Mouse (Mus musculus): ENCODE measurements around the gene Ticam1.
"Not testable (repeated sequence)": the region's sequence is repeated elsewhere in the genome, so short reads cannot be mapped to it uniquely, and the experiment has no call there.

Ticam1 gene

GRCm38 (mm10) chr17:56264020-56264419 lies 12.6 kb downstream of the Ticam1 start:
- peak; percentile 85 to 89 for DNase-seq (ENCODE audit: low spot score in 2 of 2)

DNA sequence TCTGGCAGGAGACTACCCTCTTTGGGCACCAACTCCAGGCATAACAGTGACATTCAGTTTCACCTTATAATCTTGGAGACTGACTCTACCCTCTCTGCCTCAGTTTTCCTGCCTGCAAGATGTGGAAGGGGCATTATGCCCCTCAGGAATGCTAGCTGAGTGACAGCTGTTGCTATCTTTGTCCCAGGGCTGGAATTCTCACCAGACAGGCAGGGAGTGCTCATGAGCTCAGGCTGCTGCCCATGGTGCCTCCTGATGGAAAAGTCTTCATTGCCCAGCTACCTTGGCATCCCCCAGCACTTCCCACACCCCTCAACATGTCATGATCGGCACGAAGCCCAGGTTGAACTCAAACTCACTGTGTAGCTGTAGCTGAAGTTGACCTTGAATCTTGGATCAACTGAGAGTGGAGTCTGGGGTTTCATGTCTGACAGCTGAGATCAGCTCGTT lies 13.9 kb downstream of the Ticam1 start:
- DNase-seq (ENCODE audit: low spot score in 2 of 2), result no peak

- no peak for DNase-seq (ENCODE audit: low spot score in 2 of 2)
These were observed 15.4 kb downstream of the Ticam1 start for GRCm38 (mm10) chr17:56261166-56261565.

DNA sequence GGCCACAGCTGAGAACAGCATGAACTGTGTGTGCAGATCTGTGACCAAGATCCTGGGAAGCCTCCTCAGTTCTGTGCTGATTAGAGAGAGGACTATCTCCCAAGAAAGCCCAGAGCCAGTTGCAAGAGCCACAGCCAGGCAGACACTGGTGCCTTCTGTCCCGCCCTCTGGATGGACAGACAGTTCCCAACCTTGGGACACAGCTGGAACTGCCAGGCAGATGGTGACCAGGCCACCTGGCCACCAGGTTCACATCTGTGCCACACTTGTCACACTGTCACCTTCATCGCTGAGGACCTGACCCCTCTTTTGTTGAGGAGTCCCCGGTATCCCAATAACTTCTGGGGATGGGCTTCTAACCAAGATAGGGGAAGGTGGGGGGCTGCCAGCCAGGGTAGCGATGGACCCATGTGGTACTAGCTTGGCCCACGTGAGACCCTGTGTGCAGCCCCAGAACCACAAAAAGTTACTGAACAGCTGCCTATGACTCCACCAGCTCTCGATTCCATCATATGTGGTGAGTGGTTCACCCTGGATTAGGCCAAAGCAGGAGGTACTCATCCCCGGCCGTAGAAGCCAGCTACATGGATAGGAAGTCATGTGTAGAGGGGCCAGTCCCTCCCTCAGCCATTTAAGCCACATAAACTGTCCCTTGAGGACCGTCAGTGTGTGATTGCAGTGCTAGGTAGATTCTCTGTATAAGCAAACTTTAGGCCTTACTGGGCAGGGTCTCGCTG lies 17.1 kb downstream of the Ticam1 start:
- no peak for DNase-seq (ENCODE audit: low spot score in 2 of 2)

- DNase-seq (ENCODE audit: low spot score in 2 of 2), result not testable (repeated sequence)
These were observed 17.8 kb downstream of the Ticam1 start for GRCm38 (mm10) chr17:56258812-56259211.

- not testable (repeated sequence) for DNase-seq (ENCODE audit: low spot score in 2 of 2)
These were observed 18.3 kb downstream of the Ticam1 start for GRCm38 (mm10) chr17:56258269-56258668.

DNA sequence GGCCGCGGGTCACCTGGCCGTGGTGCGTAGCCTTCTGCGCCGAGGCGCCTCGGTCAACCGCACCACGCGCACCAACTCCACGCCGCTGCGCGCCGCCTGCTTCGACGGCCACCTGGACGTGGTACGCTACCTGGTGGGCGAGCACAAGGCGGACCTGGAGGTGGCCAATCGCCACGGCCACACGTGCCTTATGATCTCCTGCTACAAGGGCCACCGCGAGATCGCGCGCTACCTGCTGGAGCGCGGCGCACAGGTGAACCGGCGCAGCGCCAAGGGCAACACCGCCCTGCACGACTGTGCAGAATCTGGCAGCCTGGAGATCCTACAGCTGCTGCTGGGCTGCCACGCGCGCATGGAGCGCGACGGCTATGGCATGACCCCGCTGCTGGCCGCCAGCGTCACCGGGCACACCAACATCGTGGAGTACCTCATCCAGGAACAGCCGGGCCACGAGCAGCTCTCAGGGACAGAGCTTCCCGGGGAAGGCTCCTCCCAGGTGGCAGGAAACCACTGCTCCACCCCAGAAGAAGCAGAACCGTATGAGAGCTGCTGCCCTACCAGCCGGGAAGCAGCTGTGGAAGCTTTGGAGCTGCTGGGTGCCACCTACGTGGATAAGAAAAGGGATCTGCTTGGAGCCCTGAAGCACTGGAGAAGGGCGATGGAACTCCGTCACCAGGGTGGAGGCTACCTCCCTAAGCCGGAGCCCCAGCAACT lies 19.2 kb downstream of the Ticam1 start:
- no peak for DNase-seq (ENCODE audit: low spot score in 2 of 2)

DNA sequence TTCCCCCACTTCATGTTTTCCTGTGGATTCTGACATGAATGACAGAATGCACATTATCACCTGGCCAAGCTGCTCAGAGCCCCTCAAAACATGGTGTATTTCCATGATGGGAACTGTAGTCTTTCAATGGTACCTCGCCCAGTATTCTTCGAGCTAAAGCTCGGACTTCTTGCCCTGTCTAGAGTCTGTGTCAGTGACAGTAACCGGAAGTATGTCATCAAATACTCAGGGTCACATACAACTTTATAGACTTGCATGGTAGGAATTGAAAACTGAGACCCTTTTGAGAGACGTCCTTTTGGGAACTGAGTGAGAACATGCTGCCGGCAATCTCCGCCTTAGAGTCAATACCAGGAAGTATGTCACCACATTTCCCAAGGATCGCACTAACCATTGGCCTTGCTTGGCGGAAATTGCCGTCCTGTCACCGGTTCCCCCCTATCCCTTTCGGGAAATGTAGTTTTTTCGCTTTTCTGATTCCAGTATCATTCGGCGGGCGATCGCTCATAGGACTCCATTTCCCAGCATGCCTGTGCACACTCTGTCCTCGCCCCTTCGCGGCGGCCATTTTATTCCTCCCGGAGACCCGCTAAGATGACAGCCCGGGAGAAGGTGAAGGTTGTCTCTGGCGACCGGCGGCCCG lies 20.2 kb downstream of the Ticam1 start, which contains the start of gene Fem1a:
TSS of gene Fem1a (plus strand) at position 572 of the 643 bp plus-strand sequence.
- peak; percentile 95 for DNase-seq (ENCODE audit: low spot score in 2 of 2)

- peak; percentile 99 to 100 for DNase-seq (ENCODE audit: low spot score in 2 of 2)
These were observed 20.7 kb downstream of the Ticam1 start for GRCm38 (mm10) chr17:56255863-56256238.

DNA sequence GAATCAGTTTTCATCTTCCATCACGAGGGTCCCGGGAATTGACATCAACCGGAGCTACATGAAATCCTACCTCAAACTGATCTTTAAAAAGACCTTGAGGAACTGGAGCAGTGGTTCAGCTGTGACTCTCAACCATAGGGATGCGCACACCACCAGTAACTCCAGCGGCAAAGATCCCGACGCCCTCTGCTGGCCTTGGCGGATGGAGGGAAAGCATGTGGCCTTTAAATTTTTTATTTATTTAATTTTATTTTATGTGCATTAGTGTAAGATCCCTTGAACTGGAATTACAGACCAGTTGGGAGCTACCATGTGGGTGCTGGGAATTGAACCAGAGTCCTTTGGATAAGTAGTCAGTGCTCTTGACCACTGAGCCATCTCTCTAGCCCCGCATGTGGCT lies 21.2 kb downstream of the Ticam1 start:
- DNase-seq (ENCODE audit: low spot score in 2 of 2), result peak; percentile 60 to 68

GRCm38 (mm10) chr17:56254695-56255094 lies 21.9 kb downstream of the Ticam1 start:
- DNase-seq (ENCODE audit: low spot score in 2 of 2), result peak in 1 of 2 experiments; percentile 5

GRCm38 (mm10) chr17:56251136-56251829 lies 25.3 kb downstream of the Ticam1 start:
- DNase-seq (ENCODE audit: low spot score in 2 of 2), result peak; percentile 79 to 85

DNA sequence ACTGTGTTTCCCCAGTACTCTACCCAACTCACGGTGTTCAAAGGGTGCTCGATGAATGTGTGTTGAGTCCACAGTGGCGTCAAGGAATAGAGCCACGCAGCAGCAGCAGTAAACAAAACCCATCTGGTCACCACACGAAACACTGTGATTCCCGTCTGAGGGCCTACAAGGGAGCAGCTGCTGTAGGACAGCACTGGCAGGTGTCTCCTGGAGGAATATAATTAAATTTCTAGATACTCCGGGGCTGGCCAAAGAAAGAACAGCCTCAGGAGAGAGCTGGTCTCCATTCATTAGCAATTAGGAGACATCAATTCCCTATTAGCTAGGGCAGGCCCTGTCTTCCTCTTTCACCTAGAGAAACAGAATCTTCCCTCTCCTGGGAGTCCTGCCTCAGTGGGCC lies 31.0 kb downstream of the Ticam1 start:
- DNase-seq (ENCODE audit: low spot score in 2 of 2), result no peak

GRCm38 (mm10) chr17:56241541-56242401 lies 34.8 kb downstream of the Ticam1 start:
- peak; percentile 75 to 80 for DNase-seq (ENCODE audit: low spot score in 2 of 2)

- DNase-seq (ENCODE audit: low spot score in 2 of 2), result peak; percentile 83 to 85
These were observed 42.6 kb downstream of the Ticam1 start for GRCm38 (mm10) chr17:56233818-56234469.

DNA sequence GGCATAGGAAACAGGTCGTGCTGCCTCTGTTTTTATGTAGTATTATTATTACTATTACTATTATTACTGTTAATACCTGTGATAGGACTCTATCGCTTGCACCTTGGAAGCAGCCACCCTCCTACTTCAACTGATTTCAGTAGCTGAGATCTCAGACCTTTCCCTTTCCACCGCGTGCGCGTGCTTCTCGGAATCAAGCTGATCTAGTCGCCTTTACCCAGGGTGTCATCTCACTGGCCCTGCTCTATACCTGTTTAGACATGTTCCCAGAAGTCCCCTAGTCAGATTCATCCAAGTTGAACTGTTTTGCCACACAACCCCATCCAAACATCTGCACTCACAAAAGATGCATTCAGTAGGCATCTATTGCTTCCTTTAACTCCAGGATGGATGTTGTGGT lies 43.2 kb downstream of the Ticam1 start:
- no peak for DNase-seq (ENCODE audit: low spot score in 2 of 2)

DNA sequence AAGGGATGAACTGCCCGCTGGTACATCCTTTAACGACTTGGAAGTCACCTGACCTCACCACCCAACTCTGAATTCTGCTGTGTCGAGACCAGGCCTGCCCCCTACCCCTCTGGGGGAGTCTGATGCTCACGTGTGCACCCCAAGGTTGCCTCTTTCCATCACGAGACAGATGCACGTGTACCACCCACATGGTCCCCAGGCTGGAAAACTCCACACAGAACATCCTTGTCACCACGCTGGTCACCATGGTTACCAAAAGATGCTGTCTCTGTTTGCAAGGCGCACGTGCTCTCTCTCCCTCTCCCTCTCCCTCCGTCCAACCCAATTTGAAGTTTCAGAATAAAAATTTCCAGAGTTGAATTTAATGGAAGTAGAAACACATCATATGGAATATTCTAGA lies 46.6 kb downstream of the Ticam1 start:
- DNase-seq (ENCODE audit: low spot score in 2 of 2), result peak; percentile 86

GRCm38 (mm10) chr17:56226566-56226965 lies 50.0 kb downstream of the Ticam1 start:
- DNase-seq (ENCODE audit: low spot score in 2 of 2), result no peak

- DNase-seq (ENCODE audit: low spot score in 2 of 2), result no peak
These were observed 51.7 kb downstream of the Ticam1 start for GRCm38 (mm10) chr17:56224916-56225315.

GRCm38 (mm10) chr17:56219805-56220204 lies 56.8 kb downstream of the Ticam1 start:
- no peak for DNase-seq (ENCODE audit: low spot score in 2 of 2)

Measured in right cerebral cortex, adult 2 months (tissue).